Mouse (Mus musculus) forebrain, embryonic 11.5 days (tissue): ENCODE measurements around the gene Slc7a11. TPM values are rescaled to one million over a fixed set of nuclear protein-coding genes. Genes with fewer than 3 reads are reported as not detected.

Experiments used
- ATAC-seq: fragments of 200-750 bp; cut with Nextera tagmentation; replicated peaks from 2 replicates; pipeline ENCODE4 v1.8.0; 2017; ENCODE audit warnings: moderate TSS enrichment; ENCODE audit not compliant: low FRiP score
- DNase-seq: peaks from one replicate; pipeline ENCODE4 v3.0.0-alpha.2; 2017; ENCODE audit warnings: low spot score
- H3K27ac ChIP-seq: fragments of 300-500 bp; sonication (generic); 2 replicates; pipeline ENCODE4 v1.5.1; 2014; ENCODE audit warnings: low read depth, low read length
- H3K27me3 ChIP-seq: fragments of 300-500 bp; sonication (generic); 2 replicates; pipeline ENCODE4 v1.6.1; 2014; ENCODE audit warnings: mild to moderate bottlenecking, low read length, mixed read lengths; ENCODE audit not compliant: control insufficient read depth, insufficient read depth
- H3K36me3 ChIP-seq: fragments of 300-500 bp; sonication (generic); 2 replicates; pipeline ENCODE4 v1.6.1; 2014; ENCODE audit warnings: mild to moderate bottlenecking, low read length, moderate library complexity, mixed read lengths; ENCODE audit not compliant: control insufficient read depth, insufficient read depth
- H3K4me1 ChIP-seq: fragments of 300-500 bp; sonication (generic); replicated peaks from 2 replicates; pipeline ENCODE4 v1.6.1; 2014; ENCODE audit warnings: low read length, mixed read lengths; ENCODE audit not compliant: control insufficient read depth, insufficient read depth
- H3K4me2 ChIP-seq: fragments of 300-500 bp; sonication (generic); 2 replicates; pipeline ENCODE4 v1.6.1; 2014; ENCODE audit warnings: low read depth, mild to moderate bottlenecking, low read length, moderate library complexity, mixed read lengths; ENCODE audit not compliant: severe bottlenecking
- H3K4me3 ChIP-seq: fragments of 300-500 bp; sonication (generic); 2 replicates; pipeline ENCODE4 v1.5.1; 2014; ENCODE audit warnings: low read depth, low read length
- H3K9ac ChIP-seq: fragments of 300-500 bp; sonication (generic); 2 replicates; pipeline ENCODE4 v1.6.1; 2014; ENCODE audit warnings: low read length
- H3K9me3 ChIP-seq: fragments of 300-500 bp; sonication (generic); 2 replicates; pipeline ENCODE4 v1.6.1; 2016; ENCODE audit warnings: low read length, mixed read lengths; ENCODE audit not compliant: control insufficient read depth
- WGBS: fragments of 180-500 bp; shearing (Covaris S2); extraction: QIAGEN DNeasy Blood & Tissue Kit; methylation state at CpG from one replicate; pipeline ENCODE4 v1.1.7; 2014; 5-methylcytosine and 5-hydroxymethylcytosine counted together
- polyA plus RNA-seq: library from polyadenylated mRNA; unstranded; fragments of >200 nt; fragmentation: Nextera tagmentation; extraction: Ambion mirVana; gene quantifications from 2 replicates; pipeline ENCODE4 v1.2.1, GENCODE M21; 2014

Gene Slc7a11
- polyA plus RNA-seq, 1 experiment from 2014 or later = 1.5 TPM

DNA sequence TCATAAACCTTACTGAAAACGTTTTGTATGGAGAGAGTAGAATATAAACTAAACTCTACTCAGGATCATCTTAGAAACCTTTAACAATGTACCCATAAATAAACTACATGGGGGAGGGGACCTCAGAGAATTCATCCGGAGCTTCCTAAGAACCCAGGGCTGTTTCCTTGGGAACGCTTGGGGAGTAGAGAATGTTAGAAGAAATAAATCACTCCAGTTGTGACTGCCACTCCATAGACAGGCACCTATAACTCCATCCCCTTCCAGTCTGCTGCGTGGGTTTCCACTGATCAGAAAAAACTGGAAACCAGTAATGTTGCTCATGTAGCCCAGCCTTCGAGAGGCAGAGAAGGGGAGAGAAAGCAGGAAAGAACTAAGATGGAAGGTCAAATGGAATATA lies 210.3 kb downstream of the Slc7a11 start:
- WGBS = 59% methylated on average over 5 of the region's 5 CpGs
- DNase-seq = no peak
- Histone ChIP-seq H3K4me2 (no peak overlapping the region), H3K4me1 (no peaks in the 10 kb centered on the region), H3K9ac (no peak overlapping the region), H3K36me3 (no peaks in the 10 kb centered on the region), H3K9me3 (no peaks in the 10 kb centered on the region), H3K27ac (no peak overlapping the region), H3K27me3 (no peaks in the 10 kb centered on the region), H3K4me3 (no peak overlapping the region)
- no peak for ATAC-seq

DNA sequence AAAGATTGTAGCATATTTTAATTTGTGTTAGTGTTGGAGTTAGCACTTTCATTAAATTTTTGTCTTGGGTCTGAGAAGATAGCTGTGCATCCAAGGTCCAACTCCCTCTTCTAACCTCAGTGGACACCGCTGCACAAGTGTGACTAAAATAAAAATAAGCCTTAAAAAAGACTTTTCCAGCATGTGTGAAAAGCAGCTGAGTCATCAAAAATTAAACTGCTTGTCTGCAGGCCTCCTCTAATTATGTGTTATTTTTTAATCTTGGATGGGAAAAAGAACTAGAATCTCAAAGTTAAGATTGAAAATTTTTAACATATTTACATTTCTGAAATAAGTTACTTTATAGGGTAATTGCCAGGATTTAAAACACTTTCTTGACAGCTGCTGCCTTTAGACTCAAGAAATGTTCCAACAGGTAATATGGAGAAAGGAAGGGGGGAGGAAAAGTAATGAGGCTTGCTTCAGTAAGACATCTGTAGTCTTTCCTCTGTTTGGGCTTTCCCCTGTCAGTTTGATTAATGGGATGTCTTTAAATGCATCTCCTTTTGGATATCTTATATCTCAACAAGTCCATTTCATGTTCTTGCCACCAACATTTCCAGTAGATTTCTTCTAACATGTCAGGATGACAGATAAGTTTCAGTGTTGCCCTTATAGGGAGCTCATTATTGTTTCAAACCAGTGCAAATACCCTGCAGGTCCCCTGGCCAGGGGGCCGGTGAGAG lies 218.9 kb downstream of the Slc7a11 start:
- no peak for ATAC-seq
- H3K36me3 ChIP-seq = no peaks in the 10 kb centered on the region
- H3K4me3 ChIP-seq = no peak overlapping the region

DNA sequence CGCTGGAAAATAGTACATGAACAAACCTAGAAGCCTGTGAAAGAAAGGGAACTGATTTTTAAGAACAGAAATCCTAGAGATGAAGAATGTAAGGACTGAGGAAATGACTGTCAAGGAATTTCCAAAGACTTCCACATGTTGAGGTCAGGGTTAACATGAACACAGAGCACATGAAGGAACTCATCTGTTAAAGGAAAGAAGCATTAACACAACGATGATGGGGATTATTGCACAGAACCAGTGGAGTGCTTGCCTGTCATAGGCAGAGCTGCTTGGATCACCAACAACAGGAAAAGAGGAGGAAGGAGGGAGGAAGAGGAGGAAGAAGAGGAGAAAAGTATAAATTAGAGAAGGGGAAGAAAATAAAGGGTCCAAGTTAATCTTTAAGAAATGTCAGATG lies 223.0 kb downstream of the Slc7a11 start:
- DNase-seq (no peak), ATAC-seq (no peak)
- Histone ChIP-seq H3K27me3 (no peaks in the 10 kb centered on the region), H3K36me3 (no peaks in the 10 kb centered on the region), H3K4me2 (no peak overlapping the region), H3K9me3 (no peaks in the 10 kb centered on the region), H3K4me1 (no peaks in the 10 kb centered on the region), H3K9ac (no peak overlapping the region), H3K4me3 (no peak overlapping the region), H3K27ac (no peak overlapping the region)
- 86% methylated on average over 2 of the region's 2 CpGs for WGBS

More for the DNA sequence above, 218.9 kb downstream of the Slc7a11 start:
- no peak for DNase-seq
- H3K4me2 ChIP-seq = no peak overlapping the region
- H3K27me3 ChIP-seq = no peaks in the 10 kb centered on the region
- 88% methylated on average over 2 of the region's 2 CpGs for WGBS
- H3K4me1 ChIP-seq = no peaks in the 10 kb centered on the region
- no peaks in the 10 kb centered on the region for H3K9me3 ChIP-seq
- H3K27ac ChIP-seq = no peak overlapping the region
- no peak overlapping the region for H3K9ac ChIP-seq

DNA sequence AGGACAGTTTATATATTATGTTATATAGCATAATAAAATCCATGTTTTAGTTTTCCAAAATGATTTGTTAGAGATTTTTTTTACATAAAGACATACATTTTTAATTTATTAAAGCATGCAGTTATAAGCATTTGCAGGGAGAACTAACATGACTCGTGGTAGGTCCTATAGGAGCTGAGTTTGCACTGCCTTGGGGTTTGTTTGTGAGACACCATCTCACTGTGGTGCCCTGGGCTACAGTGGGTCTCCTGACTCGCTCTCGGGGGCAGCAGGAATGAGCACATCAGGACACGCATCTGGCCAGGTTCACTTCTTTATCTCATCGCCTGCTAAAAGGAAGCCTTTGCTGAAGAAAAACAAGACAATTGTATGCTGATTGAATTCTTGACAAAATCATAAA lies 257.0 kb downstream of the Slc7a11 start:
- no peaks in the 10 kb centered on the region for H3K36me3 ChIP-seq
- WGBS = 83% methylated on average over 5 of the region's 5 CpGs
- no peaks in the 10 kb centered on the region for H3K9me3 ChIP-seq
- no peak for ATAC-seq
- no peak overlapping the region for H3K4me3 ChIP-seq
- H3K4me2 ChIP-seq = no peak overlapping the region
- H3K9ac ChIP-seq = no peak overlapping the region
- DNase-seq = no peak
- H3K4me1 ChIP-seq = no peaks in the 10 kb centered on the region
- no peak overlapping the region for H3K27ac ChIP-seq
- no peaks in the 10 kb centered on the region for H3K27me3 ChIP-seq

DNA sequence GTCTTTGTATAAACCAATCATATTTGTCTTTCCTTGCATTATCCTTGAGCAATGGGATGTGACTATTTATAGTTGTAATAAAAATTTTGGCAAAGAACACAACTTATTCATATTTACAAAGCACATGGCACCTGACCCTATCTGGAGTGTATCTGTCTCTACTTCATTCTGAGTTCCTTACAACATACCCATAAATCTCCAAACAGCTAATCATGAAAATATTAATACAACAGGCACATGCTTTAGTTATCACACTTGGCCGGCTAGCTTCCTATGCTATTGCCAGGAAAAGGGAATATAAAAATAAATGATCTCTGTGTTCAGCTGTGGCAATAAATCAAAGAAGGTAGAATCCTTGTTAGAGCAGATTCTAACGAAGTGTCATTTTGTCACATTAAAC lies 257.5 kb downstream of the Slc7a11 start:
- Histone ChIP-seq H3K9me3 (no peaks in the 10 kb centered on the region), H3K4me3 (no peak overlapping the region), H3K4me2 (no peak overlapping the region), H3K4me1 (no peaks in the 10 kb centered on the region), H3K36me3 (no peaks in the 10 kb centered on the region), H3K27me3 (no peaks in the 10 kb centered on the region), H3K27ac (no peak overlapping the region), H3K9ac (no peak overlapping the region)
- ATAC-seq = no peak
- DNase-seq = no peak
- WGBS = 90% methylated on average over 2 of the region's 2 CpGs

DNA sequence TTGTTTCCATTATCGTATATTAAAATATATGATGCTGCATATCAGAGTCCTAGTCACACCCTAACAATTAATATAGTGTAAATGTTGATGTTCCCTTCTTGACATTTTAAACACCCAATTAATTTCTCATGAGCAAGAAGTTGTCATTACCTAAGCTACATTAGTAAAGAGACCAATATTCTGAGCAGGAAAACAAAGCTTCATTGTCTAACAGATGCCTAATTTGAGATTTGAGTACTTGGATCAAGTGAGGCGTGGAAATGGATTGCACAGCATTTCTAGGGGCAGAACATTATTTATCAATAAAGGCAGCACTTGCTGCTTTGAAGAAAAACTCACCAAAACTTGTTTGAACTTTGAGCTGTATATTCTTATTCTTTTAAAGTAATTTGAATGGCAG lies 282.7 kb downstream of the Slc7a11 start:
- Histone ChIP-seq H3K4me3 (no peak overlapping the region), H3K36me3 (no peaks in the 10 kb centered on the region), H3K9ac (no peak overlapping the region), H3K4me1 (no peaks in the 10 kb centered on the region), H3K27me3 (no peaks in the 10 kb centered on the region), H3K4me2 (no peak overlapping the region), H3K9me3 (no peaks in the 10 kb centered on the region), H3K27ac (no peak overlapping the region)
- no peak for DNase-seq
- 85% methylated on average over 2 of the region's 2 CpGs for WGBS
- no peak for ATAC-seq

DNA sequence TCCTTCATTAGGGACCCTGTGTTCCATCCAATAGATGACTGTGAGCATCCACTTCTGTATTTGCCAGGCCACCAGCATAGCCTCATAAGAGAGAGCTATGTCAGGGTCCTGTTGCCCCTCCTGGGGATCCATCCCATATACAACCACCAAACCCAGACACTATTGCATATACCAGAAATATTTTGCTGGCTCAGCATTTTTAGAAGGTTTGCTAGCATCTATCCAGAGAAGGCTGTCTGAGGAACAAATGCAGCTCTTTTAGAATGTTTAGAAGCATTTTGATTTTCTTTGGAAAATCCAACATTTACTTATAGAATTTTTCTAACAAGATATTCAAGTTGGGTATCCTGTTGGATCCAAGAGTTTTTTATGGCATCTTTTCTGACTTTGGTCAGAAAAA lies 299.3 kb downstream of the Slc7a11 start:
- H3K27ac ChIP-seq = no peak overlapping the region
- no peaks in the 10 kb centered on the region for H3K4me1 ChIP-seq
- H3K4me3 ChIP-seq = no peak overlapping the region
- no peaks in the 10 kb centered on the region for H3K9me3 ChIP-seq
- no peaks in the 10 kb centered on the region for H3K36me3 ChIP-seq
- H3K27me3 ChIP-seq = no peaks in the 10 kb centered on the region
- H3K9ac ChIP-seq = no peak overlapping the region
- no peak for ATAC-seq
- no peak for DNase-seq
- no peak overlapping the region for H3K4me2 ChIP-seq

DNA sequence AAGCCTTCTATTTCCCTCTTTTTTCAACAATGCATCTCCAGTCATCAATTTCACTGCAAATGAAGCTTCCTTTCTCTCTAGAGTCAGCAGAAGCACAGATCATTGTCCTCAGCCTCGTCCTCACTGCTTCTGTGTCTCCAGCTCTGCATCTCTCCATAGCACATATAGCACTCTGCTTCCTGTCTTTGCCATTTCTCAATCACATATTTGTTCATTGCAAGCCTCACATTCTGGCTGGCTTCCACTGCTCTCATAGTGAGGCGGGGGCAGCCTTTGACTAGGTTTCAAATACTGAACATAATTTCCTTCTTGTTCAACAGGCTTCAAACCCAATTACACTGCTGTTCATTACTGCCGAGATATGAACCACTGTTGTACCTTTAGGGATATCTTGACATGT lies 305.1 kb downstream of the Slc7a11 start:
- no peak overlapping the region for H3K27ac ChIP-seq

DNA sequence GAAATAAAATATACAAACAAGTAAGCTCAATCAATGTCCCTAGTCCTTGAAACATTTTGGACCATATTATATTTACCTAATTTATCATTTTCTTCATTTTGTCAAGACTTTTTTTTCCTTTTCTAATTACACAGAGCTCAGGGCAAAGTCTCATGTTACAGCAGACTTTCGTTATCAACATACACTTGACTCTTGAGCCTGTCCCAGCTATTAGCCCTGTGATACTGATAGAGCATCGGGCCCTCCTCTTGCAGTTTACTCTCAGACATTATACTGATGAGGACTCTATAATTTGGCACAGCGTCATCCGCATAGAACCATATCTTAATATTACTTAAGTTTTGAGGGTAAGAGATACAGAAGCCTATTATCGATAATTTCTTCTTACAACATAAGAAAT lies 311.2 kb downstream of the Slc7a11 start:
- Histone ChIP-seq H3K9ac (no peak overlapping the region), H3K27ac (no peak overlapping the region), H3K36me3 (no peaks in the 10 kb centered on the region), H3K4me1 (no peaks in the 10 kb centered on the region), H3K27me3 (no peaks in the 10 kb centered on the region), H3K4me3 (no peak overlapping the region), H3K9me3 (no peaks in the 10 kb centered on the region), H3K4me2 (no peak overlapping the region)
- ATAC-seq = no peak
- no peak for DNase-seq
- WGBS = 85% methylated on average over 5 of the region's 5 CpGs

More for the DNA sequence above, 305.1 kb downstream of the Slc7a11 start:
- Histone ChIP-seq H3K4me2 (no peak overlapping the region), H3K27me3 (no peaks in the 10 kb centered on the region), H3K4me1 (no peaks in the 10 kb centered on the region), H3K36me3 (no peaks in the 10 kb centered on the region), H3K4me3 (no peak overlapping the region), H3K9ac (no peak overlapping the region), H3K9me3 (no peaks in the 10 kb centered on the region)
- 85% methylated on average over 3 of the region's 3 CpGs for WGBS
- no peak for ATAC-seq
- DNase-seq = no peak
